Mouse (Mus musculus) left cerebral cortex, postnatal 25 days (tissue): ENCODE data around the gene Ptgdr. TPM values are rescaled to one million over a fixed set of nuclear protein-coding genes. Genes with fewer than 3 reads are reported as not detected.
"Not testable (repeated sequence)": the region's sequence is repeated elsewhere in the genome, so short reads cannot be mapped to it uniquely, and the experiment has no call there.

Experiments used
- DNase-seq, 2 experiments: peaks; one replicate each; pipeline ENCODE4 v3.0.0; 2022; ENCODE audit warnings: low spot score in 2 of 2, mixed read lengths in 1 of 2
- intact Hi-C: fragments of 180-260 bp; cut with DNase I; formaldehyde crosslinking; loops from one replicate; pipeline ENCODE4 v1.15.1; 2025
- total RNA-seq, 2 experiments: library from RNA; stranded (reverse); gene quantifications; 2 replicates each; pipeline ENCODE4 v1.2.3; 2021

Ptgdr gene
- under 1 TPM; 0.69 to 0.71 TPM for total RNA-seq

- intact Hi-C loops, result no loop called here
- no peak for DNase-seq
Observed at GRCm38 (mm10) chr14:44858868-44859613, at the start of gene Ptgdr. Ptgdr (minus strand) TSS chr14:44859375.

- no peak for DNase-seq
- intact Hi-C loops, result no loop called here
Observed at GRCm38 (mm10) chr14:44907774-44908173, 48.6 kb upstream of the Ptgdr start.

GRCm38 (mm10) chr14:44904199-44904598, 45.0 kb upstream of the Ptgdr start:
- no peak for DNase-seq
- intact Hi-C loops, result no loop called here

GRCm38 (mm10) chr14:44901735-44902134, 42.6 kb upstream of the Ptgdr start:
- intact Hi-C loops, DNase-seq: not testable (repeated sequence)

GRCm38 (mm10) chr14:44891387-44892132, 32.4 kb upstream of the Ptgdr start:
- no peak for DNase-seq
- intact Hi-C loops, result no loop called here

- DNase-seq, result no peak
- intact Hi-C loops, result no loop called here
Observed at GRCm38 (mm10) chr14:44869686-44870085, 10.5 kb upstream of the Ptgdr start.

- intact Hi-C loops, result no loop called here
Observed at GRCm38 (mm10) chr14:44865661-44866060, 6.5 kb upstream of the Ptgdr start.

GRCm38 (mm10) chr14:44863086-44863485, 3.9 kb upstream of the Ptgdr start:
- no peak for DNase-seq
- intact Hi-C loops, result no loop called here

More at GRCm38 (mm10) chr14:44865661-44866060, 6.5 kb upstream of the Ptgdr start:
- DNase-seq, result no peak

- intact Hi-C loops, result no loop called here
- no peak for DNase-seq
Observed at GRCm38 (mm10) chr14:44861161-44861560, 2.0 kb upstream of the Ptgdr start.

GRCm38 (mm10) chr14:44858372-44858771, 803 bp downstream of the Ptgdr start:
- intact Hi-C loops, result no loop called here
- no peak for DNase-seq

- DNase-seq, result not testable (repeated sequence)
Observed at GRCm38 (mm10) chr14:44850637-44851036, 8.5 kb downstream of the Ptgdr start.

GRCm38 (mm10) chr14:44847740-44848139, 11.4 kb downstream of the Ptgdr start:
- intact Hi-C loops, result no loop called here
- DNase-seq, result no peak

More at GRCm38 (mm10) chr14:44850637-44851036, 8.5 kb downstream of the Ptgdr start:
- intact Hi-C loops, result not testable (repeated sequence)

GRCm38 (mm10) chr14:44846558-44847263, 12.5 kb downstream of the Ptgdr start:
- intact Hi-C loops, result no loop called here
- peak; percentile 17 to 55 for DNase-seq

GRCm38 (mm10) chr14:44843768-44844755, 15.1 kb downstream of the Ptgdr start:
- intact Hi-C loops, result no loop called here

GRCm38 (mm10) chr14:44838685-44839084, 20.5 kb downstream of the Ptgdr start:
- no peak for DNase-seq
- intact Hi-C loops, result no loop called here

More at GRCm38 (mm10) chr14:44843768-44844755, 15.1 kb downstream of the Ptgdr start:
- no peak for DNase-seq

- no peak for DNase-seq
Observed at GRCm38 (mm10) chr14:44835132-44835531, 24.0 kb downstream of the Ptgdr start.

GRCm38 (mm10) chr14:44834134-44834533, 25.0 kb downstream of the Ptgdr start:
- DNase-seq, intact Hi-C loops: not testable (repeated sequence)

More at GRCm38 (mm10) chr14:44835132-44835531, 24.0 kb downstream of the Ptgdr start:
- intact Hi-C loops, result no loop called here

GRCm38 (mm10) chr14:44833096-44833495, 26.1 kb downstream of the Ptgdr start:
- intact Hi-C loops, result not testable (repeated sequence)

GRCm38 (mm10) chr14:44827736-44828135, 31.4 kb downstream of the Ptgdr start:
- DNase-seq, result no peak
- intact Hi-C loops, result no loop called here

More at GRCm38 (mm10) chr14:44833096-44833495, 26.1 kb downstream of the Ptgdr start:
- not testable (repeated sequence) for DNase-seq
